Mouse (Mus musculus) large intestine, adult 2 months (tissue): ENCODE measurements around the gene Slc22a3. TPM values are rescaled to one million over a fixed set of nuclear protein-coding genes. Genes with fewer than 3 reads are reported as not detected.
A peak's percentile ranks its signal among the peaks of the same experiment; 100 is the strongest.

Source experiments
- DNase-seq: peaks from one replicate; pipeline ENCODE4 v3.0.0-alpha.2; 2012; ENCODE audit warnings: low read depth, low spot score
- WGBS: fragments of 180-500 bp; shearing (Covaris S2); methylation state at CpG from one replicate; pipeline ENCODE4 v1.1.7; 2018; 5-methylcytosine and 5-hydroxymethylcytosine counted together
- polyA plus RNA-seq: library from polyadenylated mRNA; depleted of rRNA; stranded (reverse); fragments of >200 nt; gene quantifications from 2 replicates; pipeline ENCODE4 v1.2.3, GENCODE M21; 2012

Slc22a3 gene
- polyA plus RNA-seq, 1 experiment, result 0.74 TPM

DNA sequence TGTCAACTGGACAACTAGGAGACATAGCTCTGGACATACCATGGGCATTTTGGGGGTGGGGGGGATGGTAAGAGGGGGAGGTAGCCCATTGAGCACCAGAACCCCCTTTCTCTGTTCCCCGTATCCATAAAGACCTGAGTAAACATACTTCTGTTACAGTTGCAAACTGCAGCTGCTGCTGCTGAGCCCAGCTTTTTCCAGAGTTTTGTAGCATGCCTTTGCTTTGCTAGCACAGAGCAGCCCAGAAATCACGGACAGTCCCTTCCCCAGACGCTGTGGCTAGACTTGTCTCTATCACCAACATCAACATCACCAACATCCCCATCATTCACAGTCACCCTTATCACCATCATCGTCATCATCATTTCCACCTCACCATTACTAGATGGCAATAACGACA is 91.8 kb downstream of the Slc22a3 start:
- WGBS, result 57% methylated on average over 5 of the region's 5 CpGs
- DNase-seq, result no peak

GRCm38 (mm10) chr17:12415031-12415735 is 92.3 kb downstream of the Slc22a3 start:
- 51% methylated on average over 15 of the region's 15 CpGs for WGBS
- no peak for DNase-seq

DNA sequence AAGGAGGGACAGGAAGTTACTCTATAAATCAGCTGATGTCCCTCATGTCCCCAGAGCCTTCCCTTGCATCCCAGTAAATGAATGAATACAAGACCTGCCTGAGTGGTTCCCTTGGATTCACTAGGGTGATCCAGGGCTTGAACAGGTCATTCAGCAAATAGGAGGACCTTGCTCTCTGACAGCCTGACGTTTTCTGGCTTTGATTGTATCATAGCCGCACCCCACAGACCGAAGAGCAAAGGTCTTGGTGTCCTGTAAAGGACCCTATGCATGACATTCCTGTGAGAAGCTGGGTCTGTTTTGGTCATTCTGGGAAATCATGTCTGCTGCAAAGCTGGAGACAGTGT is 94.6 kb downstream of the Slc22a3 start:
- 39% methylated on average over 3 of the region's 3 CpGs for WGBS
- no peak for DNase-seq

DNA sequence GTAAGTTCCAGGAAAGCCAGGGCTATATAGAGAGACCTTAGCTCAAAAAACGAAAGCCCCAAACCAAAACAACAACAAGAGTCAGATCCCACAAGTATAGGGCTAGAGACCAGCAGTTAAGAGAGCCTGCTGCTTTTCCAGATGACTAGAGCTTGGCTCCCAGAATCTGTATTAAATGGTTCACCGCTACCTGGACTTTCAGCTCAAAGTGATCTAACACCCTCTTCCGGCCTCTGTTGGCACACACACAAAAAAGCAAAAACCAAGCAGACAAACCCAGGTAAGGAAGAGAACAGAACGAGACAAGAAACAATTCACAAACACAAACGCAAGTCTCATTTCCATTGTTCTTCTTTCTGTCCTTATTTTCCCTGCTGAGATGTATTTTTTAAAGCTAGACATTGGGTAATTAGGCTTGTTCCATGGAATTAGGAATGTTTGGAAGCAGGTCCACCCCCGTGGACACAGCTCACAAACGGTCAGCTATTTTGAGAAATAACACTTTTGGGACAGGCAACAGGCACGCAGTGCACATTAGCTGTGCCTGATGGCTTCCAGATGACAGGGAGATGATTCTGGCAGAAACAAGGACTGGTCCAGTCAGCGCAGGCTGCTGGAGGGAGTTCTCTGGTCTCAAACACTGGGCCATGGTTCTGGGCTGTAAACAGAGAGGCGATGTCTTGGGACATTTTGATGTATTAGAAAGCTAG is 95.2 kb downstream of the Slc22a3 start:
- 62% methylated on average over 10 of the region's 10 CpGs for WGBS
- DNase-seq, result no peak

DNA sequence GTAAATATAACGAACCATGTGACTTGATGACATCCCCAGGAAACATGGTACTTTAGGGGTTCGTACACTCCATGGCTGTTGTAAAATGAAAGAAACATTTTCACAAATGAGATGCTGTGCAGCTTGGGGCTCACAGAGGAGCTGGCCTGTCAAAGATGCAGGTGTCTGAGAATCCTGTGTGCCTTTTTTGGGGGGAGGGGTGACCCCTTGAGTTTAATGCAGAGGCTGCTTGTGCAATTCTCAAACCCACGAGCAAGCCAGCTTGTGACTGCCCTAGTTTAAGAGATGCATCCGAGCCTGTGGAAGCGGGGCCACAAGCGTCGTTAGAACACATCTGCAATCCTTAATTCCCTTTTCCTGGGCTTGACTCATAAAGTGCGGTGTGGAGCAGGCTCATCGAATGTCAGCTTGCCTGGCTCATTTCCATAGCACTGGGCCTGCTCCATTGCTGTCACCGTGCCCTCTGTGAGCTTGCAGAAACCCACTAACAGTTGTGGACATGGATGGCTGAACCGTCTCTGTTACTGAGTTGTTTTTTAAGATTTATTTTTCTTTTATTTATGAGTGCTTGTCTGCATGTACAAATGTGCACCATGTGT is 98.1 kb downstream of the Slc22a3 start:
- no peak for DNase-seq
- WGBS, result 68% methylated on average over 11 of the region's 11 CpGs

DNA sequence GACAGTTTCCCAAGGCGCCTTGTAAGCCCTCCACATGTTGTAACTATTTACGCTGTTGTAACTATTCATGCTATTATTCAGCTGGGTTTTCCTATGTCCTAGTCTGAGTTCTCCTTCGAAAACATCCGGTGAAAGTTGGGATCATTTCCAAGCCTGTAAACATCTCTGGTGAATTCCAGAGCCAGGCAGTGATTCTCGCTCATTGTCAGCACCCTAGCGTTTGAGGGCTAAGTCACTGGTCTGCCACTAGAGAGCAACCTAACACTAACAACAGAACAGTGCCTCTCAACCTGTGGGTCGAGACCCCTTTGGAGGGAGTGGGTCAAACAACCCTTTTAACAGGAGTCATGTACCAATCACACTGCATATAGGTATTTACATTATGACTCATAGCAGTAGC is 104.1 kb downstream of the Slc22a3 start:
- no peak for DNase-seq
- WGBS, result 36% methylated on average over 7 of the region's 7 CpGs

DNA sequence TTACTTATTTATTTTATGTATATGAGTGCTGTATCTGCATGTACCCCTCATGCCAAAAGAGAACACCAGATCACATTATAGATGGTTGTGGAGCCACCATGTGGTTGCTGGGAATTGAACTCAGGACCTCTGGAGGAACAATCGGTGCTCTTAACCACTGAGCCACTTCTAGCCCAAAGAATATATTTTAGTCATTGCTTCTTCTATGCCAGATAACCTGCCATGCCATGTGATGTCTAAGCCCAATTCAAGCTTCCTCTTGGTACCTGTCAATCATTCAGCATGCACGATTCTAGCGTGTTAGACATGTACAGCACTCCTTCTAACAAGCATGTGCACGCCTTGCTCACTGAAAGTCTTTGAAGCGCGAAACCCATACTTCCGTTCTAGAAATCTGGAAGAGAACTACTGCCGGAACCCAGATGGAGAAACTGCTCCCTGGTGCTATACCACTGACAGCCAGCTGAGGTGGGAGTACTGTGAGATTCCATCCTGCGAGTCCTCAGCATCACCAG is 111.3 kb downstream of the Slc22a3 start:
- WGBS, result 88% methylated on average over 9 of the region's 9 CpGs
- no peak for DNase-seq

- 80% methylated on average over 7 of the region's 7 CpGs for WGBS
Observed at GRCm38 (mm10) chr17:12388239-12388638, 119.3 kb downstream of the Slc22a3 start.

GRCm38 (mm10) chr17:12387781-12388180 is 119.7 kb downstream of the Slc22a3 start:
- 51% methylated on average over 2 of the region's 2 CpGs for WGBS
- DNase-seq, result no peak

More at GRCm38 (mm10) chr17:12388239-12388638, 119.3 kb downstream of the Slc22a3 start:
- DNase-seq, result no peak

- no peak for DNase-seq
- 38% methylated on average over 8 of the region's 8 CpGs for WGBS
Observed at GRCm38 (mm10) chr17:12385049-12385794, 122.3 kb downstream of the Slc22a3 start.

DNA sequence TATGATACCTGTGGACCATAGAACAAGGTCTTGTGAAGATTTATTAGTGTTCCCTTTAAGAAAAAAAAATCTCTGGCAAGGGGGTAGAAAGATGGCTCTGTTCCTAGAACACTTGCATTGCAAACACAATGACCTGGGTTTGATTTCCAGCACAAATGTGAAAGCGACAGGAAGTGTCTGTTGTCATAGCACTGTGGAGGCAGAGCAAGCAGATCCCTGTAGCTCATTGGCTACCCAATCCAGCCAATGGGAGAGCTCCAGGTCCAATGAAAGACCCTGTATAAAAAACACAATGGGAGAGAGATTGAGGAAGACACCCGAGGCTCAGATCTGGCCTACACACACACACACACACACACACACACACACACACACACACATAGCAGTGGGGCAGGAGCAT is 125.0 kb downstream of the Slc22a3 start:
- WGBS, result 44% methylated on average over 2 of the region's 2 CpGs

DNA sequence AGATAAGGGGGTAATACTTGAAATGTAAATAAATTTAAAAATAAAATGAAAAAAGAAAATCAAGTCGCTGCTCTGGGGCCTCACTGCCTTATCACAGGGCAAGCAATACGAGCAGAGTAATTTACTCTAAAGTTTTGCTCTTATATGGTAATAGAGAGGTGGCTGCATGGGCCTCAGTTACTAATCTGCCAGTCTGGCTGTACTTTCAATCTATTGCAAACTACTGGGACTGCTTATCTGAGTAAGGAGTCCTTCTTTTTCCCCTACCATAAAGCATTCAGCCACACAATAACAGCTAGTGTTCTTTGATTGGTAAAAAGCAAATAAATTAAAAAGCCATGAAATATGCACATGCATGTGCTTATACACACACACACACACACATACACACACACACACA is 125.9 kb downstream of the Slc22a3 start:
- DNase-seq, result no peak
- WGBS, result 45% methylated on average over 2 of the region's 2 CpGs

More for the DNA sequence above, 125.0 kb downstream of the Slc22a3 start:
- DNase-seq, result no peak

GRCm38 (mm10) chr17:12380287-12380686 is 127.2 kb downstream of the Slc22a3 start:
- no peak for DNase-seq
- 61% methylated on average over 4 of the region's 4 CpGs for WGBS

DNA sequence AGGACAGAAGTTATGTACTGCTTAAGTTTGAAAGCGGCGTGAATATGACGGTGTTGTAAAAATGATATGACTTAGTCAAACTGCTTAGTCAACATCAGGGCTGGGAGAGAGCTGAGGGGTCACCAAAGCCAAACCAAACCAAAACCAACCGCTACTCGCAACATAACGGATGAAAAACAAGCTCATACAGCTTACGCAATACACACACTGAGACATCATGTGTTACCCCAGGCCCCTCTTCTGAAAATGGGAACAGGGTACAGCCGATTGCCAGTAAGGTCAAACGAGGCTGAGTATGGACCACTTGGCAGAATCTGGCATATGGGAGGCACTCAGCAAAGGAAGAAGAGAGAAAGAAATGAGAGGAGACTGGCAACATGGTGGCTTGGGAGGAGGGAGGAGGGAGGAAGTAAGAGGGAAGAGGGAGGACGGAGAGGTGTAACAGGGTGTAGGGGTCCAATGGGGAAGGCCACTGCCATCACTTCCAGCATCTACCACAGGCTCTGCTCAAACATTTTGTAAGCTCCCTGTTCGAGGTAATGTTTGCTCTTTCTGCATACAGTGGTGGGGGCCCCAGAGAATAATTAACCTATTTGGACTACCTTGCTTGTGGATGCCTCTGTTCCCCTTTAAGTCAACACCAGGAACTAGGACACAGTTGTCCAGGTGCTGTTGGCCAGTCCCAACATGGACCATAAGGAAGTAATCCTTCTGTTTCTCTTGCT is 129.4 kb downstream of the Slc22a3 start, which contains the start of gene Plg:
Gene Plg, plus strand, starts transcription at position 628 of the 725 bp plus-strand sequence.
- WGBS, result 67% methylated on average over 11 of the region's 11 CpGs
- no peak for DNase-seq

- 57% methylated on average over 3 of the region's 3 CpGs for WGBS
- no peak for DNase-seq
Observed at GRCm38 (mm10) chr17:12373601-12374144, 133.8 kb downstream of the Slc22a3 start.

DNA sequence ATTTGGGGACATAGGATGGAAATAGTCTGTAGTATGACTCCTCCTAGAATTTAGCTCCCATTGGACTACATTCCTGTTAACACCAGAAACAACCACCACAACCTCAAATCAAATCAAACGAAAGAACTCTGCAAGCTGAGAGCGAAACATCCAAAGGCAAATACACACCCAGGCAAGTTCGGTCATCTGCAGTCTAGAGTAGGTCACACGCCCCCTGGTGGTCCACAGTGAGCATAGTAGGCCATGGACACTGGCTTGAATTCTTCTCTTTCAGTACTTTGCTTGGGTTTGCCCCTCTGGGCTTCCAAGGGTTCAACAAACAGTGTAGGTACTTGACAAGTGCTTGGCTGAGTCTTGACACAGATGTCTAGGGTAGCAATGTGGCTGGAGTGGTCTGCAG is 135.5 kb downstream of the Slc22a3 start:
- 6% methylated on average over 4 of the region's 4 CpGs for WGBS
- no peak for DNase-seq

DNA sequence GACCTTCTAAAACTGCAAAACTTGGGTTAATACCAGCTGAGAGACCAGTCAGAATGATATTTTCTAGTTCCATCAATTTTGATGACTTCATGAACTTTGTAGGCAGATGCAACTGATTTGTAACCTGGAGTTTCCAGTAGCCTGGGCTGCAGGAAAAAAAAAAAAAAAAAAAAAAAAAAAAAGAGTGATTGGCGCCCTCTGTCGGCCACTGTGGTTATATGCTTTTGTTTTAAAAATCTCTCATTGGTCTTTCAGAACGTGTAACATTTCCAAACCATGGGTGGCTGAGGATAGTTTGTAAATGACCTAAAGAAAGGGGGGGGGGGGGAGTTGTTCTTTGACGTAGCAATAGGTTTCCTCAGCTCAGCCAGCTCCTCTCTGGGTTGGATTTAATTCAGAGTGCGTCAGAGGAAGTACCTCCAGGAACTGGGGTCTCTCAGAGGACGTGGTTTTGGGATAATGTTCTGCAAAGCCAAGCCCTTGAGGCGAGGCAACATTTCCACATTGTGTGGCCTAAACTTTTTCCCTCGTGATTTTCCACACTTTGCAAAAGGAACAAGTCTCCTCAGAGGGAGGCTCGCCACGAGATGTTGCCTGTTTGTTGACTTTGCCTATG is 136.1 kb downstream of the Slc22a3 start:
- 22% methylated on average over 10 of the region's 10 CpGs for whole genome bisulfite sequencing
- DNase-seq, result no peak

DNA sequence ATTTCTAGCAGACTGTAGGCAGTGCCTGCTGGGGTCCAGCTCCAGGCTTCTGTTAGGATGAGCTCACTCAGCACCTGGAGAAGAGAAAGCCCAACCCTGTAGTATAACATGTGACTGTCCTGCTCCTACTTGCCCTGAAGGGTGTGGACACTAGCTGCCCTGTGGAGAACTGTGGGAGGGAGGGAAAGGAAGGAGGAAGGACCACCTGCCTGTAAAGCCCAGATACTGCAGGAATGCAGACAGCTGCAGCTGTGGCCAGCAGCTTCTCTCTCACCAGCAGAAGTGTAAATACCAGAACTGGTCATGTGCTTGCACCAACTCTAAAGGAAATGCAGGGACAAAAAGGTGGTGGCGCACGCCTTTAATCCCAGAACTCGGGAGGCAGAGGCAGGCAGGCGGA is 137.2 kb downstream of the Slc22a3 start:
- no peak for DNase-seq
- WGBS, result 63% methylated on average over 4 of the region's 4 CpGs

- peak; percentile 86 for DNase-seq
- 14% methylated on average over 5 of the region's 5 CpGs for WGBS
Observed at GRCm38 (mm10) chr17:12369393-12369792, 138.1 kb downstream of the Slc22a3 start.
